Mouse (Mus musculus) C2C12 (cell line): ENCODE data around the gene Gm49369. TPM values are rescaled to one million over a fixed set of nuclear protein-coding genes. Genes with fewer than 3 reads are reported as not detected.
A peak's percentile ranks its signal among the peaks of the same experiment; 100 is the strongest.

Experiments used
- H3K27me3 ChIP-seq: one replicate; pipeline ENCODE4 v1.6.1; 2011; ENCODE audit not compliant: control insufficient read depth, insufficient read depth, insufficient read length
- H3K36me3 ChIP-seq: one replicate; pipeline ENCODE4 v1.6.1; 2011; ENCODE audit not compliant: control insufficient read depth, insufficient read depth
- H3K4me3 ChIP-seq: one replicate; pipeline ENCODE4 v1.5.1; 2011; ENCODE audit warnings: mild to moderate bottlenecking, control low read depth; ENCODE audit not compliant: poor library complexity, insufficient read depth, severe bottlenecking
- H3K79me2 ChIP-seq: one replicate; pipeline ENCODE4 v1.6.1; 2011; ENCODE audit not compliant: control insufficient read depth, insufficient read depth
- H3K79me3 ChIP-seq: one replicate; pipeline ENCODE4 v1.6.1; 2011; ENCODE audit warnings: low read depth, control low read depth
- H3ac ChIP-seq: one replicate; pipeline ENCODE3; 2011; ENCODE audit warnings: low read depth; ENCODE audit not compliant: control insufficient read depth, insufficient read length
- CEBPB ChIP-seq: IDR thresholded peaks from one replicate; pipeline ENCODE4 v1.6.1; 2011; ENCODE audit warnings: low read depth, mild to moderate bottlenecking, control low read depth, moderate library complexity
- CTCF ChIP-seq: IDR thresholded peaks from one replicate; pipeline ENCODE4 v1.5.1; 2011; ENCODE audit not compliant: control insufficient read depth, insufficient read depth, insufficient read length
- FOSL1 ChIP-seq: IDR thresholded peaks from one replicate; pipeline ENCODE4 v1.8.0; 2011; ENCODE audit warnings: mild to moderate bottlenecking, low read length; ENCODE audit not compliant: poor library complexity, insufficient read depth, severe bottlenecking
- MAX ChIP-seq: IDR thresholded peaks from one replicate; pipeline ENCODE4 v1.6.1; 2011; ENCODE audit warnings: mild to moderate bottlenecking, control low read depth
- MYOD1 ChIP-seq: IDR thresholded peaks from one replicate; pipeline ENCODE4 v1.6.1; 2011; ENCODE audit warnings: low read depth; ENCODE audit not compliant: control insufficient read depth, insufficient read length
- MYOG ChIP-seq: IDR thresholded peaks from one replicate; pipeline ENCODE4 v1.6.1; 2011; ENCODE audit not compliant: control insufficient read depth, insufficient read length; ENCODE audit errors: extremely low read depth
- USF1 ChIP-seq: IDR thresholded peaks from one replicate; pipeline ENCODE4 v1.6.1; 2011; ENCODE audit warnings: low read depth, mild to moderate bottlenecking, control low read depth, moderate library complexity
- polyA plus RNA-seq: library from polyadenylated mRNA; unstranded; fragments of >200 nt; fragmentation: generic; extraction: Trizol; gene quantifications from one replicate; pipeline ENCODE4 v1.2.1, GENCODE M21; 2012; ENCODE audit warnings: missing spikeins

Gm49369 gene
- polyA plus RNA-seq, 1 experiment = not detected

GRCm38 (mm10) chr7:142377233-142377925, 5.1 kb downstream of the Gm49369 start:
- peaks cover 52% of the 10 kb centered on the region for H3K36me3 ChIP-seq
- H3K4me3 ChIP-seq = no peak overlapping the region
- no peaks in the 10 kb centered on the region for H3K27me3 ChIP-seq
- no peaks in the 10 kb centered on the region for H3K79me3 ChIP-seq
- no peaks in the 10 kb centered on the region for H3K79me2 ChIP-seq
- TF ChIP-seq MYOD1 = no peak
- H3ac ChIP-seq = no peak overlapping the region

- Histone ChIP-seq H3K79me2 (no peaks in the 10 kb centered on the region), H3K79me3 (no peaks in the 10 kb centered on the region), H3K27me3 (no peaks in the 10 kb centered on the region), H3K4me3 (no peak overlapping the region), H3K36me3 (peaks cover 41% of the 10 kb centered on the region), H3ac (no peak overlapping the region)
- TF ChIP-seq MYOD1 = no peak
Observed at GRCm38 (mm10) chr7:142376096-142376495, 6.4 kb downstream of the Gm49369 start.

DNA sequence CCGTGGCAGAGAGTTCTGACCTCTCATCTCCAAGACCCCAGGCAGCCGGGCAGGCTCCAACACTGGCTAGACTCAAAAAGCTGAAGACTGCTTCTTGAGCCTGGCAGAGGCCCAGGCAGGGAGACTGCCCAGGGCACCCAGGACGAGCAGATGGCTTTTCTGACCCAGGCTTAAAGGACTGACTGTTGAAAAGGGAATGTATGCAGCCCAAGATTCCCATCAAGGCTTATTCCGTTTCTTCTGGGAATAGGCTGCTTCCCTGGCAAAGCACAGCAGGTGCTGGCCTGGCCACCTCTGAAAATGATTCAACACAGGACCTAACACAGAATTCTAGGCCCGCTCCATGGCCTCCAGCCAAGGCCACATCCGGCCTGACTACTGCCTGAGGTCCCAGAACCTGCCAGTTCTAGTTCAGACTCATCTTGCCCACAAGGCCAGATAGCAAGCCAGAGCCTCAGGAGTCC, 7.2 kb downstream of the Gm49369 start:
- TF ChIP-seq MYOD1 = peak; percentile 79
- TF ChIP-seq MAX = no peak
- H3K36me3 ChIP-seq = peaks cover 33% of the 10 kb centered on the region
- H3K79me3 ChIP-seq = no peaks in the 10 kb centered on the region
- no peaks in the 10 kb centered on the region for H3K27me3 ChIP-seq
- no peaks in the 10 kb centered on the region for H3K79me2 ChIP-seq
- H3ac ChIP-seq = no peak overlapping the region
- no peak overlapping the region for H3K4me3 ChIP-seq

DNA sequence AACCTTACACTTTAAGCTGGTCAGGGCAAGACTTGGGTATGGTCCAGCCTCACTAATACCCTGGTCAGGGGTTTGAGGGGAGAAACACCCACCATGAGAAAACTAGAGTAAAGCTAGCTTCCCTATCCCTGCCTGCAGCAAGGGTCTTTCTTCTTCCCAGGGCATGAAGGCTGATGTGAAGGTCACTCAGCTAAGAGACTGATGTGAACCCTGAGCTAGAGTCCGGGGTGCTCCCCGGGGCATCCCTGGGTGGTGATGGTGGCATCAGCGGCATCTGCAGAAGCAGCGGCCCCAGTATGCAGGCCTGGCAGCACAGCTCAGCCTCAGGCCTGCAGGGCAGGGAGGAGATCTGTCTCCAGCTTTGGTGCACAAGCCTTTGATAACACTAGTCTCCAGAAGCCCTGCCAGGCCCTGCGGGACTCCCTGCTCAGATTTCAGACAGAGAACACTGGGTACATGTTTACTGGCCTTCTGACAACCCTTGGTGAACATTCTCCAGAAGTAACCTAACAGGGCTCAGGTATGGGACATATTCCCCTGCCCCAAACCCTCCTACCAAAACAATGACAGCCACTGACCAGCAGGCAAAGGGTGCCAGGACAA, 8.0 kb downstream of the Gm49369 start:
- Histone ChIP-seq H3K27me3 (no peaks in the 10 kb centered on the region), H3K79me2 (no peaks in the 10 kb centered on the region), H3K4me3 (no peak overlapping the region), H3K36me3 (peaks cover 29% of the 10 kb centered on the region), H3ac (no peak overlapping the region), H3K79me3 (no peaks in the 10 kb centered on the region)
- TF ChIP-seq MYOG (no peak), MYOD1 (no peak), FOSL1 (no peak), MAX (no peak), CEBPB (no peak)

- no peak within 1 kb of the TSS for H3K4me3 ChIP-seq
- TF ChIP-seq FOSL1 (no peak), MYOD1 (no peak), CTCF (no peak)
Observed at GRCm38 (mm10) chr7:142373641-142374412, 8.6 kb downstream of the Gm49369 start, which contains the start of gene Ifitm10. Gene Ifitm10 (minus strand): TSS chr7:142373753.

GRCm38 (mm10) chr7:142373039-142373438, 9.4 kb downstream of the Gm49369 start:
- H3ac ChIP-seq = no peak overlapping the region
- no peak for TF ChIP-seq CTCF
- TF ChIP-seq CEBPB = no peak
- TF ChIP-seq MAX = no peak
- no peak for TF ChIP-seq FOSL1
- no peak for TF ChIP-seq MYOG
- no peak for TF ChIP-seq MYOD1
- no peak for TF ChIP-seq USF1

More at GRCm38 (mm10) chr7:142373641-142374412, 8.6 kb downstream of the Gm49369 start, which contains the start of gene Ifitm10:
- no peaks in the 10 kb centered on the region for H3K79me2 ChIP-seq
- no peaks in the 10 kb centered on the region for H3K79me3 ChIP-seq
- peaks cover 22% of the 10 kb centered on the region for H3K36me3 ChIP-seq
- H3K27me3 ChIP-seq = no peaks in the 10 kb centered on the region
- H3ac ChIP-seq = no peak within 1 kb of the TSS

More at GRCm38 (mm10) chr7:142373039-142373438, 9.4 kb downstream of the Gm49369 start:
- no peaks in the 10 kb centered on the region for H3K27me3 ChIP-seq
- no peaks in the 10 kb centered on the region for H3K79me2 ChIP-seq
- H3K79me3 ChIP-seq = no peaks in the 10 kb centered on the region
- H3K36me3 ChIP-seq = peaks cover 16% of the 10 kb centered on the region
- H3K4me3 ChIP-seq = no peak overlapping the region
